Mouse (Mus musculus): ENCODE measurements at regions not wholly inside any gene's neighbourhood (a gene's known extent, or its start where the extent isn't known, plus 50 kb on each side); places are given as distances from the start of the nearest gene placed in this dataset.

- Histone ChIP-seq H3K4me3 (no peak overlapping the region), H3K4me2 (no peak overlapping the region), H3K36me3 (no peaks in the 10 kb centered on the region), H3K27me3 (0 out of 2 replicates have a peak, but pooled peaks cover 4% of the 10 kb centered on the region), H3K9me3 (no peaks in the 10 kb centered on the region), H3K9ac (no peak overlapping the region), H3K27ac (no peak overlapping the region), H3K4me1 (replicated peaks) (no peaks in the 10 kb centered on the region)
- WGBS = 85% methylated on average over 6 of the region's 6 CpGs
- ATAC-seq (ENCODE audit: low FRiP score) = no peak
Measured at GRCm38 (mm10) chr8:10831277-10831676, 177.0 kb downstream of the Irs2 start.

DNA sequence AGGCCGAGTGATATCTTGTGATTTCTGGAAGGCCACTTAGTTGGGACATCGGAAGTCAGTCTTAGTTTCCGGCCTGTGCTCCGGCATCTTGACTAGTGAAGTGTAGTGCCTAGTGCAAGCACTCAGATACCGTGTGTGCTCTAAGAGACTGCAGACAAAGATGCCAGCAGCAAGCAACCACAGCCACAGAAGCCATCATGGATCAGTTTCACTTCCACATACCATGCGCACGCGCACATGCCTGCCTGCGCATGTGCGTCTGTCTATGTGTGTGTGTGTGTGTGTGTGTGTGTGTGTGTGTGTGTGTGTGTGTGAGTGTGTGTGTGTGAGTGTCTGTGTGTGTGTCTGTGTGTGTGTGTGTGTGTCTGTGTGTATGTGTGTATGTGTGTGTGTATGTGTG lies 177.4 kb downstream of the Irs2 start:
- Histone ChIP-seq H3K36me3 (no peaks in the 10 kb centered on the region), H3K4me1 (replicated peaks) (no peaks in the 10 kb centered on the region), H3K4me2 (no peak overlapping the region), H3K27ac (no peak overlapping the region), H3K27me3 (0 out of 2 replicates have a peak, but pooled peaks cover 4% of the 10 kb centered on the region), H3K9ac (no peak overlapping the region), H3K4me3 (no peak overlapping the region), H3K9me3 (no peaks in the 10 kb centered on the region)
- no peak for ATAC-seq (ENCODE audit: low FRiP score)
- WGBS = 96% methylated on average over 10 of the region's 10 CpGs

DNA sequence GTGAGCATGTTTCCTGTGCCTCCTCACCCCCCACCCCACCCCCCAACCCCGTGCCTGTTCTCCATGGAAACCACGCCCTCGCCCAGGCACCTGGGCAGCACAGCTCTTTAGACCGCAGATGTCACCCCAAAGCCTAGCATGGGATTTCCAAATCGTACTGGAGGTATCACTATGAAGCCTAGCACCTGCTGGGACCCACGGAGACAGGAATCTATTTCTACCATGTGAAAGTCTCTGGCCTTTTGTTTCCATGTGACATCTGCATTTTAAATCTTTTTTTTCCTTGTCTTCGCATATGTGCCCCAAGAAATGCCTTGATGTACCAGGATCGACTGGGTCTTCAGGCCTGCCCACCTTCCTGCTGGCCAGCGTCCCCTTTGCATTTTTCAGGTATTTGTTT lies 179.7 kb downstream of the Irs2 start:
- no peaks in the 10 kb centered on the region for H3K4me1 ChIP-seq (replicated peaks)
- no peaks in the 10 kb centered on the region for H3K9me3 ChIP-seq
- H3K27me3 ChIP-seq = 0 out of 2 replicates have a peak, but pooled peaks cover 4% of the 10 kb centered on the region
- no peaks in the 10 kb centered on the region for H3K36me3 ChIP-seq
- H3K4me2 ChIP-seq = no peak overlapping the region
- WGBS = 43% methylated on average over 9 of the region's 9 CpGs
- ATAC-seq (ENCODE audit: low FRiP score) = no peak
- H3K9ac ChIP-seq = no peak overlapping the region
- no peak overlapping the region for H3K27ac ChIP-seq
- H3K4me3 ChIP-seq = no peak overlapping the region

GRCm38 (mm10) chr8:10827560-10827959 lies 180.7 kb downstream of the Irs2 start:
- 84% methylated on average over 6 of the region's 6 CpGs for WGBS
- Histone ChIP-seq H3K4me3 (no peak overlapping the region), H3K4me1 (replicated peaks) (no peaks in the 10 kb centered on the region), H3K27ac (no peak overlapping the region), H3K4me2 (no peak overlapping the region), H3K9ac (no peak overlapping the region), H3K36me3 (no peaks in the 10 kb centered on the region), H3K9me3 (no peaks in the 10 kb centered on the region), H3K27me3 (0 out of 2 replicates have a peak, but pooled peaks cover 4% of the 10 kb centered on the region)
- no peak for ATAC-seq (ENCODE audit: low FRiP score)

GRCm38 (mm10) chr8:10825981-10826380 lies 182.3 kb downstream of the Irs2 start:
- no peak overlapping the region for H3K4me3 ChIP-seq
- no peaks in the 10 kb centered on the region for H3K36me3 ChIP-seq
- no peak for ATAC-seq (ENCODE audit: low FRiP score)
- no peak overlapping the region for H3K27ac ChIP-seq
- H3K9ac ChIP-seq = no peak overlapping the region
- no peaks in the 10 kb centered on the region for H3K4me1 ChIP-seq (replicated peaks)
- WGBS = 62% methylated on average over 4 of the region's 4 CpGs
- 0 out of 2 replicates have a peak, but pooled peaks cover 4% of the 10 kb centered on the region for H3K27me3 ChIP-seq
- no peaks in the 10 kb centered on the region for H3K9me3 ChIP-seq
- no peak overlapping the region for H3K4me2 ChIP-seq

DNA sequence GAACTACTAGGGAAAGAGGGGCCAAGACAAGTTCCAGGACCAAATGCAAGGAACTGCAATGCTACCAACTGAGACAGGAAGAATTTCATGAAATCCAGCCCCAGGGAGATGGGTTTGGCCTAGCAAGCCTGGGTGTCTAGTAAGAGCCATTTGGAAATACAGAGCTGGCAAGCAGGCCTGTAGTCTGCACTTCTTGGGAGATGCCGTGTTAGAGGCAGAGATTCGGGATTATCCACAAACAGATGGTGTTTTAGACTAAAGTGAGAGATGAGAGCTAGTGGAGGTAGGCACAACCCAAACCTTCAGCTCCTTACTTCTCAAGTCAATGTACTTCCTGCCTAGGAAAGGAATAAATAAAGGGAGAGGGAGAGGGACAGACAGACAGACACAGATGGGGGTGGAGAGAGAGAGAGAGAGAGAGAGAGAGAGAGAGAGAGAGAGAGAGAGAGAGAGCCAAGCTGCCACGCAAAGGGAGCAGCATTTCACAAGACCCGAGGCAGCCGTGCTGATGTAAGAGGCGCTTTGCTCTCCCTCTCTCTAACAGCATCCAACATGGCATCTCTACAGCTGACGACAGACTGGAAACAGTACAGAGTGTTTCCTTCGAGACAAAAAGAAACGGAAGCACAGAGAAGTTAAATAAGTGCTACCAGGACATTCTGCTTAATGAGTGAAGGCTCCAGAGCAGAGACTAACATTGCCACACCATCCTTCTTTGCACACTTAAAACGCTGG lies 182.9 kb downstream of the Irs2 start:
- H3K27ac ChIP-seq = no peak overlapping the region
- no peak overlapping the region for H3K4me2 ChIP-seq
- H3K27me3 ChIP-seq = 0 out of 2 replicates have a peak, but pooled peaks cover 4% of the 10 kb centered on the region
- no peak overlapping the region for H3K9ac ChIP-seq
- no peaks in the 10 kb centered on the region for H3K36me3 ChIP-seq
- no peaks in the 10 kb centered on the region for H3K4me1 ChIP-seq (replicated peaks)
- 87% methylated on average over 10 of the region's 10 CpGs for WGBS
- H3K9me3 ChIP-seq = no peaks in the 10 kb centered on the region
- H3K4me3 ChIP-seq = no peak overlapping the region
- ATAC-seq (ENCODE audit: low FRiP score) = no peak

DNA sequence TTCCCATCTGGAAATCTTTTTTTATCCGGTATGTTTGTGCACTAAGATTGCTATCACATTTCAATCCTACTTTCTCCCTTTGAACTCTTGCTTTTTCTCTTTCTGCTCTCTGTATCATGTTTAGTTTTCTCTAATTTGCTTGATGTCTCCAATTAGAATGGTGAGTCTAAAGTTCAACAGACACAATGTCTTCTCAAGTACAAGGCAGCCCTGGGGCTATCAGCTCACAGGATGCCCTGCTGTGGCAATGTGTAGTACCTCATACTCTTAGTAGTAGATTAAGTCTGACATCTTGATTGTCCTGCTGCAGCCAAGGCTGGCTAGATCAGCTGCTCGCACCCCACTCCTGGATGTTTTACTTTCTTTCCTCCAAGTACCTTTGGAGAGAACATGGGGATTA lies 186.4 kb downstream of the Irs2 start:
- H3K4me2 ChIP-seq = no peak overlapping the region
- no peak for ATAC-seq (ENCODE audit: low FRiP score)
- H3K27ac ChIP-seq = no peak overlapping the region
- H3K4me3 ChIP-seq = no peak overlapping the region
- H3K36me3 ChIP-seq = no peaks in the 10 kb centered on the region
- no peaks in the 10 kb centered on the region for H3K27me3 ChIP-seq
- H3K9me3 ChIP-seq = no peaks in the 10 kb centered on the region
- H3K9ac ChIP-seq = no peak overlapping the region
- H3K4me1 ChIP-seq (replicated peaks) = no peaks in the 10 kb centered on the region
- WGBS = 81% methylated on average over 2 of the region's 2 CpGs

DNA sequence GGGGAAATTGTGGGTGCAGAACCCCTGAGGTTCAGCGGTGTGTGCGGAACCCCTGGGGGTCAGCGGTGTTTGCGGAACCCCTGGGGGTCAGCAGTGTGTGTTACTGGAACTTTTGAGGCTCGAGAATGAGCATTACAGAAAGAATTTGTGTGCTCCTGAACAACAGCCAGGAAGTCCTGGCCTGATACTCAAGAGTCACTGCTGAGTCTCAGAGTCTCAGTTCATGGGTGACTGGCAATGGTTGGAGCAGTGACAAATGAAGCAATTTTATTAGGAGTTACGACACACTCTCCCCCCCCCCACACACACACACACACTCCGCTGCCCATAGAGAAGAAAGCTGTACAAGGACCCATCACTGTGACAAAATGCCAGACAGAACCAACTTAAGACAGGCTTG lies 193.8 kb downstream of the Irs2 start:
- no peak for ATAC-seq (ENCODE audit: low FRiP score)
- no peak overlapping the region for H3K9ac ChIP-seq
- H3K4me3 ChIP-seq = no peak overlapping the region
- 87% methylated on average over 7 of the region's 7 CpGs for WGBS
- H3K4me2 ChIP-seq = no peak overlapping the region
- H3K4me1 ChIP-seq (replicated peaks) = peaks cover 18% of the 10 kb centered on the region
- no peaks in the 10 kb centered on the region for H3K27me3 ChIP-seq
- no peak overlapping the region for H3K27ac ChIP-seq
- H3K36me3 ChIP-seq = no peaks in the 10 kb centered on the region
- H3K9me3 ChIP-seq = no peaks in the 10 kb centered on the region

GRCm38 (mm10) chr8:10812060-10812670 lies 196.1 kb downstream of the Irs2 start:
- no peak overlapping the region for H3K4me2 ChIP-seq
- no peaks in the 10 kb centered on the region for H3K9me3 ChIP-seq
- peak overlapping the region; percentile 3; the same call in 1 of the 2 replicates for H3K27ac ChIP-seq
- 68% methylated on average over 10 of the region's 10 CpGs for WGBS
- H3K27me3 ChIP-seq = peaks cover under 1% of the 10 kb centered on the region; the same call in 1 of the 2 replicates
- no peak overlapping the region for H3K4me3 ChIP-seq
- H3K9ac ChIP-seq = peak overlapping the region; percentile 20; the same call in 1 of the 2 replicates
- peak; percentile 61; the same call in 1 of the 2 replicates for ATAC-seq (ENCODE audit: low FRiP score)
- no peaks in the 10 kb centered on the region for H3K36me3 ChIP-seq
- peaks cover 18% of the 10 kb centered on the region for H3K4me1 ChIP-seq (replicated peaks)

- H3K4me2 ChIP-seq = no peak overlapping the region
- H3K36me3 ChIP-seq = no peaks in the 10 kb centered on the region
- H3K9me3 ChIP-seq = no peaks in the 10 kb centered on the region
- H3K27ac ChIP-seq = no peak overlapping the region
- no peak overlapping the region for H3K9ac ChIP-seq
- no peak for ATAC-seq (ENCODE audit: low FRiP score)
- H3K4me3 ChIP-seq = no peak overlapping the region
- WGBS = 92% methylated on average over 5 of the region's 5 CpGs
- H3K27me3 ChIP-seq = peaks cover 5% of the 10 kb centered on the region; the same call in 1 of the 2 replicates
- peaks cover 22% of the 10 kb centered on the region for H3K4me1 ChIP-seq (replicated peaks)
Measured at GRCm38 (mm10) chr8:10807040-10807439, 201.2 kb downstream of the Irs2 start.

- Histone ChIP-seq H3K36me3 (no peaks in the 10 kb centered on the region), H3K4me1 (replicated peaks) (peaks cover 12% of the 10 kb centered on the region), H3K9me3 (no peaks in the 10 kb centered on the region), H3K4me3 (no peak overlapping the region), H3K9ac (peak overlapping the region; percentile 35; the same call in 1 of the 2 replicates), H3K27ac (peak overlapping the region; percentile 58; the same call in 1 of the 2 replicates), H3K27me3 (peaks cover 5% of the 10 kb centered on the region; the same call in 1 of the 2 replicates), H3K4me2 (peak overlapping the region; percentile 41)
- WGBS = 3% methylated on average over 21 of the region's 25 CpGs
- peak; percentile 46 for ATAC-seq (ENCODE audit: low FRiP score)
Measured at GRCm38 (mm10) chr8:10805405-10806151, 202.7 kb downstream of the Irs2 start.

DNA sequence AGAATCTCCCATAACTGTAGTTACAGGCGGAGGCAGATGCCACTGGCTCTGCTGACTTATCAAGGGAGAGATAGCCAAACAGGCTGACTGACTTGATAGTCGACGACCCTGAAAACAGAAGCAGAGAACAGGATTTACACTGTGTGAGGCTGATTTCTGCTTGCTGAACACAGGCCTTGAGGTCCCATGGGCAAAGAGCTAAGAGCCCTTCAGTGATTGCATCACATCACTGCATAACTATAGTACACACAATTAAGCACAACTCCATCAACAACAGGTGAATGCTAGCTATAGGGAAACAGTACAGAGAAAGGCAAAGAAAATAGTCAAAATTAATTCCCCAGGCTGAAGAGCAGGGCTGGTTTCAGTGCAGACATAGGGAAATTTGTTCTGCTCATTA lies 203.3 kb downstream of the Irs2 start:
- Histone ChIP-seq H3K27ac (no peak overlapping the region), H3K36me3 (no peaks in the 10 kb centered on the region), H3K4me3 (no peak overlapping the region), H3K4me2 (no peak overlapping the region), H3K4me1 (replicated peaks) (peaks cover 12% of the 10 kb centered on the region), H3K9ac (no peak overlapping the region), H3K27me3 (peaks cover 5% of the 10 kb centered on the region; the same call in 1 of the 2 replicates), H3K9me3 (no peaks in the 10 kb centered on the region)
- ATAC-seq (ENCODE audit: low FRiP score) = no peak; the same call in 1 of the 2 replicates
- WGBS = 44% methylated on average over 3 of the region's 3 CpGs

Measured in hindbrain, embryonic 13.5 days (tissue).